Mouse (Mus musculus) midbrain, postnatal 0 days (tissue): ENCODE results near the gene Enc1. TPM values are rescaled to one million over a fixed set of nuclear protein-coding genes. Genes with fewer than 3 reads are reported as not detected.
A peak's percentile ranks its signal among the peaks of the same experiment; 100 is the strongest.

ENCODE experiments used
- ATAC-seq: fragments of 200-750 bp; cut with Nextera tagmentation; 2 replicates; pipeline ENCODE4 v1.8.0; 2017; ENCODE audit warnings: moderate number of reproducible peaks, mild to moderate bottlenecking, moderate TSS enrichment, moderate library complexity; ENCODE audit not compliant: low FRiP score
- DNase-seq: peaks from one replicate; pipeline ENCODE4 v3.0.0-alpha.2; 2015; ENCODE audit warnings: low spot score
- H3K27ac ChIP-seq: fragments of 300-500 bp; sonication (generic); 2 replicates; pipeline ENCODE4 v1.5.1; 2014; ENCODE audit warnings: low read depth, mild to moderate bottlenecking, low read length, mixed read lengths
- H3K27me3 ChIP-seq: fragments of 300-500 bp; sonication (generic); 2 replicates; pipeline ENCODE4 v1.6.1; 2014; ENCODE audit warnings: low read length, control low read depth, mixed read lengths; ENCODE audit not compliant: insufficient read depth
- H3K36me3 ChIP-seq: fragments of 300-500 bp; sonication (generic); 2 replicates; pipeline ENCODE4 v1.6.1; 2014; ENCODE audit warnings: low read length, control low read depth, mixed read lengths; ENCODE audit not compliant: insufficient read depth
- H3K4me1 ChIP-seq: fragments of 300-500 bp; sonication (generic); 2 replicates; pipeline ENCODE4 v1.6.1; 2014; ENCODE audit warnings: mild to moderate bottlenecking, control low read depth, antibody characterized with exemption, low read length, mixed read lengths; ENCODE audit not compliant: insufficient read depth
- H3K4me2 ChIP-seq: fragments of 300-500 bp; sonication (generic); 2 replicates; pipeline ENCODE4 v1.6.1; 2014; ENCODE audit warnings: low read depth, mild to moderate bottlenecking, low read length, mixed read lengths; ENCODE audit not compliant: poor library complexity, severe bottlenecking
- H3K4me3 ChIP-seq: fragments of 300-500 bp; sonication (generic); 2 replicates; pipeline ENCODE4 v1.5.1; 2014; ENCODE audit warnings: low read depth, mild to moderate bottlenecking, low read length, moderate library complexity
- H3K9ac ChIP-seq: fragments of 300-500 bp; sonication (generic); replicated peaks from 2 replicates; pipeline ENCODE4 v1.6.1; 2014; ENCODE audit warnings: mild to moderate bottlenecking, low read length, moderate library complexity, mixed read lengths; ENCODE audit not compliant: poor library complexity, severe bottlenecking
- H3K9me3 ChIP-seq: fragments of 300-500 bp; sonication (generic); 2 replicates; pipeline ENCODE4 v1.6.1; 2016; ENCODE audit warnings: low read length, control low read depth
- CTCF ChIP-seq: IDR thresholded peaks from 2 replicates; pipeline ENCODE4 v1.5.1; 2016; ENCODE audit warnings: antibody characterized with exemption, mild to moderate bottlenecking
- WGBS: fragments of 180-500 bp; shearing (Covaris S2); extraction: QIAGEN DNeasy Blood & Tissue Kit; methylation state at CpG from one replicate; pipeline ENCODE4 v1.1.7; 2014; 5-methylcytosine and 5-hydroxymethylcytosine counted together
- polyA plus RNA-seq: library from polyadenylated mRNA; unstranded; fragments of >200 nt; fragmentation: Nextera tagmentation; extraction: Ambion mirVana; gene quantifications from 2 replicates; pipeline ENCODE4 v1.2.1, GENCODE M21; 2015
- total RNA-seq: library from RNA; depleted of rRNA; stranded (reverse); fragments of >200 nt; gene quantifications from 2 replicates; pipeline ENCODE4 v1.2.3, GENCODE M21; 2014

Enc1 gene
- total and polyA plus RNA-seq, 2 experiments from 2014 or later, result 54.2 to 326 TPM

DNA sequence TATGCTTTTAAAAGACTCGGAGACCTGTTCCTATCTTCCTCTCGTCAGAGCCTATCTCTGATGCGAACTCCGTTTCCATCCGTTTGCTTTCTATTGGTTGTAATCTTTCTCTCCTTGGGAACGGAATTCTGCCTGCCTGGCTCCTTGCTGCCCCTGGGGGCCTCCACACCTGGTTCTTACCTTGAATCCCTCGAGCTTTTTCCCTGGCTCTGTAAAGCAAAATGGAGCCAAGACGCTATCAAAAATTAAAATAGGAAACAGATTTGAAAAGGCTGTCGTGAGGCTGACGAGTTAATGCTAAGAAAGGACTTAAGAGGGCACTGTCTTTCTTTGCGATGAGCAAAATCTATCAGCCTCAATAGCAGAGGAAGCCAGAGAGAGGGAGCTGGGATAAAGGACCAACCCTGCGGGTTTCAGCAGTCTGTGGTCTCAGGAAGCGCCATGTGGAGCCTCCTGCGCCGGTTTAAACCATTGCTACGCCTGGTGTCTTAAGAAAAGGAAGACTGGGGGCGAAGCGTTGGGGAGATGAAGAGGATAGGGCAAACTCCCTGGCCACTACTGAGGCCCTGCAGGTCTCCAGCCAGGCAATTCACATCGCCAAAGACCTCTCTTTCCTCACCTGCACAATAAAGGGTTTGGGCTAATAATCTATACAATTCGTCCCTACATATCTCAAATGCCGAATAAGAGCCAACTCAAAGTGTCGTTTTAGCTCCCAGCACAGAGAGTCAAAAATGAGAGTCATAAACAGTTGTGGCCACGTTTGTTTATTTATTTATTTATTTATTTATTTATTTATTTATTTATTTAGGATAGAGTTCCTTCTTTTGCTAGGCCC is 1.3 kb upstream of the Enc1 start:
- DNase-seq, result peak; percentile 91
- no peaks in the 10 kb centered on the region for H3K9me3 ChIP-seq
- no peaks in the 10 kb centered on the region for H3K27me3 ChIP-seq
- no peaks in the 10 kb centered on the region for H3K36me3 ChIP-seq
- peaks cover 12% of the 10 kb centered on the region; the same call in 1 of the 2 replicates for H3K4me1 ChIP-seq
- TF ChIP-seq CTCF, result peak; percentile 92
- peak overlapping the region; percentile 63; the same call in 1 of the 2 replicates for H3K4me3 ChIP-seq
- ATAC-seq, result peak; percentile 50
- peak overlapping the region; percentile 72 for H3K4me2 ChIP-seq
- H3K27ac ChIP-seq, result peak overlapping the region; percentile 89
- no peak overlapping the region; the same call in 1 of the 2 replicates for H3K9ac ChIP-seq
- WGBS, result 3% methylated on average over 23 of the region's 23 CpGs

DNA sequence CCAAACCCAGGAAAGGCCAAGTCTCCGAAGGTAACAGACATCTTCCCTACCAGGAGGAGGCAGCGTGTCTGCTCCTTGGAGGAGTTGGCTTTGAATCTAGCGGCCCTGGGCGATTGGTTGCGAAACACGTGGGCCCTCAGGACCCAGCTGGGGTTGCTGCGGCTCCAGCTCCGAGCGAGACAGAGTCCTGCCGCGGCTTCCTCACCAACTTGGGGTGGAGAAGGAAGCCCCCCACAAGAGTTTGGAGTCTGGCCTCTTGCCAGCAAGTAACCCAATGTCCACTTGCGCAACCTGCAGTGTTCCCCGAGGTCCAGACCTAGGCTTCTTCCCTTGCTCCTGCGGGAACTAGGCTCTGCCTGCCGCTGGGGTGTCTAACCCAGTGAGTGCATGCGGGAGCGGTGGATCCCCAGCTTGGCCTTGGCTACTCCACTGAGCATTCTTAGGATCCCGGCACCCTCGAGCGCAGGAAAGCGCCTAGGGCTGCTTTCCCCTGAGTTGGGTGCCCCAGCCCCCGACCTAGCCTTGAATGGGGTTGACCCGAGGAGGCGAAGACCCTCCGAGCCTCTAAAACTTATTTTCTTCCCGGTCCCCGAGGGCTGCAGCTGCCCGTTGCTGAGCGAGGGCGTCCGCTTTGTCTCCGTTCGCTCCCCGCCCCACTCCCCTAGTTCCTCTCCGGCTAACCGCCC is 483 bp upstream of the Enc1 start:
- H3K4me1 ChIP-seq, result peaks cover 16% of the 10 kb centered on the region
- TF ChIP-seq CTCF, result peak; percentile 68
- H3K9ac ChIP-seq, result peak overlapping the region; percentile 68
- peak overlapping the region; percentile 63 for H3K4me3 ChIP-seq
- peak overlapping the region; percentile 89 for H3K27ac ChIP-seq
- no peaks in the 10 kb centered on the region for H3K9me3 ChIP-seq
- under 1% methylated on average over 35 of the region's 36 CpGs for WGBS
- peak overlapping the region; percentile 72 for H3K4me2 ChIP-seq
- ATAC-seq (peak; percentile 75), DNase-seq (peak; percentile 88)
- H3K36me3 ChIP-seq, result peaks cover 4% of the 10 kb centered on the region; the same call in 1 of the 2 replicates
- H3K27me3 ChIP-seq, result no peaks in the 10 kb centered on the region

DNA sequence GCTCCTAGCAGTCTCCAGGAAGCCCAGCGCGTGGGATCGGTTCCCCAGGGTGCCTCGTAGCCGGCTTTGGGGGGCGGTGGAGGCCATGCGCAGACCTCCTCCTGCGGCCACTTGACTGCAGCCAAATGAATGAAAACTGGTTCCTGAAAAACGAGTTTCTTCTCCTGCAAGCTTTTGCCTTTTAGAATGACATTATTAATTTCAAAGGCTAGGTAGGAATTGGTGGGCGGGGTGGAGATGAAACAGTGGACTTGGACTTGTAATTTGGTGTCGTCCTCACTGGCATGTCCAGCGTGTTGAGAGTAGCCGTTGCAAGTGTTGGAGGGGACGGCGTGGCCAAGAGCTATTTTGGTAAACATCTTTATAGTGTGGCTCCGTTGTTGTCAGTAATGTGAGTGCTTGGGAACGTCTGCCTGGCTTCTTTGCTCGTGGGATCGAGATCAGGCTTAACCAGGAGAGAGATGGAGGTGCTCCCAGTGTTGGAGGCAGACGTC is 929 bp downstream of the Enc1 start:
- Histone ChIP-seq H3K9me3 (no peaks in the 10 kb centered on the region), H3K4me3 (peak overlapping the region; percentile 63), H3K4me2 (peak overlapping the region; percentile 72), H3K27ac (peak overlapping the region; percentile 89), H3K4me1 (peaks cover 16% of the 10 kb centered on the region), H3K9ac (peak overlapping the region; percentile 68), H3K27me3 (no peaks in the 10 kb centered on the region), H3K36me3 (peaks cover 15% of the 10 kb centered on the region)
- ATAC-seq, result no peak
- WGBS, result under 1% methylated on average over 20 of the region's 20 CpGs
- TF ChIP-seq CTCF, result no peak
- no peak for DNase-seq

DNA sequence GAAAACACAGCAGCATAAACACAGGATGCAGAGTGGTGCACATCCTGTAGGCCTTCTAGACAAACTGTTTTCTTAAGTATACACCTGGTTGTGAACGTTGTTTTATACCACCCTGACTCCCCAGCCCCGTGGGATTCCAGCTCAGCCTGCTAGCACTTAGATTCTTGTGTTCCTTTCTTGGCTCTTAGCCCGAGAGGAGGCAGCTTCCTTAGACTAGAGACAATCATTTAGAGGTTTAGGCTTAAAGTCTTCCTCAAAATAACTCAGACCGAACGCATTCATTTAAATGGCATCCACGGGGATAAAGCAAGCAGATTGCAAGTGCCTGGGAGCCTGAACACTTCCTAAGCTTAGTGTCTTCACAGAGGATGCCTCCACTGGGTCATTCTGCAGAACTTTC is 1.8 kb downstream of the Enc1 start:
- Histone ChIP-seq H3K27ac (peak overlapping the region; percentile 89), H3K9me3 (no peaks in the 10 kb centered on the region), H3K4me2 (peak overlapping the region; percentile 72), H3K9ac (peak overlapping the region; percentile 68), H3K4me3 (peak overlapping the region; percentile 63), H3K4me1 (peaks cover 17% of the 10 kb centered on the region), H3K36me3 (peaks cover 15% of the 10 kb centered on the region), H3K27me3 (no peaks in the 10 kb centered on the region)
- 3% methylated on average over 6 of the region's 6 CpGs for WGBS
- DNase-seq, result no peak
- no peak for TF ChIP-seq CTCF
- no peak for ATAC-seq

DNA sequence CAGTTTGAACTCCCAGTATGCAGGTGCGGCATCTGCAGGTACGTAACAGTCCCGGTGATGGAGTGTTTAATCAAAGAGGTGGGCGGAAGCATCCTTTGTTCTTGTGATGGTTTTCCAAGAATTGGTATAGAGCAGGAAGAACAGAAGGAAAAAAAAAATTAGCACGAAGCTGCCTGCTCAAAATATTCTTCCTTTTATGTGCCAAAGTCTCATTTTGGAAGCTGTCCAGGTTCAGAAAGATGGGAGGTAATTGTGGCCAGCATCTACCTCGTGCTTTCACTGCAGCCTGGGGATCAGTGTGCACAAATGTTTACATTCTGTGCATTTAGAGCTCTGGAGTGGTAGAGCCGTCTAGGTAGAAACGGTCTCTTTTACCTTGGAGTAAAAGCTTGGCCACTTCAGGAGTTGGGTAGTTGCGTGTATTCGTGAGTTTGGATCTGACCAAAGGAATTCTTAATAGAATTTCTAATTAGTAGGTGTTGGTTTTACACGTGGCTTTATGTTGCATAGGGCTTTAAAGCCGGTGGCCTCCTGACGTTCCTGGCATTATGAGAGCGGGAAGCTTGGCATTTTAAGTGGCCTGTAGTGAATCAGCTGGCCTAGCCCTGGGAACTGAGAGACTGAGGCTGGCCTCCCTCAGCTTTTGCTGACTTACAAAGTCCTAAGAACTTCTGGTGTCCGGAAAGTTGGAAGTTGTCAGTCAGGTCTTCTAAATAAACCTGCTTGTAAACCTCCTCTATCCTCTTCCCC is 3.2 kb downstream of the Enc1 start:
- Histone ChIP-seq H3K27me3 (no peaks in the 10 kb centered on the region), H3K4me1 (peaks cover 27% of the 10 kb centered on the region), H3K4me2 (peak overlapping the region; percentile 72), H3K27ac (peak overlapping the region; percentile 89), H3K9me3 (no peaks in the 10 kb centered on the region), H3K9ac (peak overlapping the region; percentile 68), H3K36me3 (peaks cover 21% of the 10 kb centered on the region), H3K4me3 (peak overlapping the region; percentile 63)
- DNase-seq, result no peak
- ATAC-seq, result no peak
- TF ChIP-seq CTCF, result no peak
- 21% methylated on average over 15 of the region's 15 CpGs for WGBS
